Mouse (Mus musculus) megakaryocyte, adult 5-6 weeks (primary cell): ENCODE results near the gene Map3k12. TPM values are rescaled to one million over a fixed set of nuclear protein-coding genes. Genes with fewer than 3 reads are reported as not detected.

Experiments
- ATAC-seq: 2 replicates; pipeline ENCODE4 v1.8.0; 2016; ENCODE audit warnings: mild to moderate bottlenecking, inconsistent platforms; ENCODE audit not compliant: poor library complexity, severe bottlenecking
- total RNA-seq, 2 experiments: library from RNA; stranded (forward) in 1 of 2; stranded (reverse) in 1 of 2; fragments of 153-499, 151-499 nt in 1 of 2; fragments of 221-1000, 200-1000 nt in 1 of 2; gene quantifications; 2 replicates each; pipeline versions ENCODE4 v1.2.3 to v1.2.4; 2015 to 2017

Map3k12 gene
- total RNA-seq, 2 experiments from 2014 or later: 0.09 to 0.33 TPM

GRCm38 (mm10) chr15:102520416-102520815 is 3.6 kb upstream of the Map3k12 start:
- no peak for ATAC-seq

GRCm38 (mm10) chr15:102519211-102520141 is 2.6 kb upstream of the Map3k12 start:
- ATAC-seq: no peak

GRCm38 (mm10) chr15:102518859-102519201 is 2.0 kb upstream of the Map3k12 start:
- no peak for ATAC-seq

- peak; percentile 81 for ATAC-seq
Measured at GRCm38 (mm10) chr15:102517976-102518858, 1.4 kb upstream of the Map3k12 start, which contains the start of gene Tarbp2. TSS of gene Tarbp2 (plus strand) at chr15:102518192.

GRCm38 (mm10) chr15:102517631-102517975 is 739 bp upstream of the Map3k12 start:
- no peak for ATAC-seq

- no peak for ATAC-seq
Measured at GRCm38 (mm10) chr15:102516293-102516692, 571 bp downstream of the Map3k12 start.

- ATAC-seq: no peak
Measured at GRCm38 (mm10) chr15:102515791-102516190, 1.1 kb downstream of the Map3k12 start.

GRCm38 (mm10) chr15:102515261-102515660 is 1.6 kb downstream of the Map3k12 start:
- ATAC-seq: no peak

GRCm38 (mm10) chr15:102513004-102513403 is 3.9 kb downstream of the Map3k12 start:
- ATAC-seq: no peak

- no peak for ATAC-seq
Measured at GRCm38 (mm10) chr15:102512471-102512870, 4.4 kb downstream of the Map3k12 start.

GRCm38 (mm10) chr15:102512010-102512409 is 4.9 kb downstream of the Map3k12 start:
- ATAC-seq: no peak

GRCm38 (mm10) chr15:102511285-102511833 is 5.5 kb downstream of the Map3k12 start:
- ATAC-seq: no peak

- ATAC-seq: peak; percentile 89
Measured at GRCm38 (mm10) chr15:102510590-102511284, 6.1 kb downstream of the Map3k12 start.

GRCm38 (mm10) chr15:102510110-102510509 is 6.8 kb downstream of the Map3k12 start:
- peak; percentile 30 for ATAC-seq

GRCm38 (mm10) chr15:102508336-102508735 is 8.5 kb downstream of the Map3k12 start:
- ATAC-seq: no peak

- ATAC-seq: no peak
Measured at GRCm38 (mm10) chr15:102507561-102507960, 9.3 kb downstream of the Map3k12 start.

GRCm38 (mm10) chr15:102506864-102507263 is 10.0 kb downstream of the Map3k12 start:
- ATAC-seq: no peak

- no peak for ATAC-seq
Measured at GRCm38 (mm10) chr15:102506464-102506830, 10.4 kb downstream of the Map3k12 start.

- no peak for ATAC-seq
Measured at GRCm38 (mm10) chr15:102505770-102506463, 10.9 kb downstream of the Map3k12 start.
